Mouse (Mus musculus) forebrain, postnatal 0 days (tissue): Measurements from ENCODE around the gene Vmn1r30. TPM values are rescaled to one million over a fixed set of nuclear protein-coding genes. Genes with fewer than 3 reads are reported as not detected.

Source experiments
- ATAC-seq: fragments of 200-750 bp; cut with Nextera tagmentation; 2 replicates; pipeline ENCODE4 v1.8.0; 2017; ENCODE audit warnings: mild to moderate bottlenecking, moderate library complexity
- DNase-seq: peaks from one replicate; pipeline ENCODE4 v3.0.0-alpha.2; 2015
- H3K27ac ChIP-seq: fragments of 300-500 bp; sonication (generic); 2 replicates; pipeline ENCODE4 v1.5.1; 2014; ENCODE audit warnings: low read depth, mild to moderate bottlenecking, antibody characterized with exemption, low read length, moderate library complexity, mixed read lengths
- H3K27me3 ChIP-seq: fragments of 300-500 bp; sonication (generic); 2 replicates; pipeline ENCODE4 v1.6.1; 2014; ENCODE audit warnings: mild to moderate bottlenecking, low read length, mixed read lengths; ENCODE audit not compliant: insufficient read depth
- H3K36me3 ChIP-seq: fragments of 300-500 bp; sonication (generic); 2 replicates; pipeline ENCODE4 v1.6.1; 2014; ENCODE audit warnings: mild to moderate bottlenecking, moderate library complexity; ENCODE audit not compliant: insufficient read depth
- H3K4me1 ChIP-seq: fragments of 300-500 bp; sonication (generic); 2 replicates; pipeline ENCODE4 v1.6.1; 2014; ENCODE audit warnings: antibody characterized with exemption; ENCODE audit not compliant: insufficient read depth
- H3K4me2 ChIP-seq: fragments of 300-500 bp; sonication (generic); 2 replicates; pipeline ENCODE4 v1.6.1; 2014; ENCODE audit warnings: low read depth, mild to moderate bottlenecking, moderate library complexity
- H3K4me3 ChIP-seq: fragments of 300-500 bp; sonication (generic); 2 replicates; pipeline ENCODE4 v1.5.1; 2014; ENCODE audit warnings: low read depth, low read length, mixed read lengths
- H3K9ac ChIP-seq: fragments of 300-500 bp; sonication (generic); 2 replicates; pipeline ENCODE4 v1.6.1; 2014; ENCODE audit warnings: mild to moderate bottlenecking
- H3K9me3 ChIP-seq: fragments of 300-500 bp; sonication (generic); 2 replicates; pipeline ENCODE4 v1.6.1; 2016; ENCODE audit warnings: low read length
- CTCF ChIP-seq: sonication (generic); IDR thresholded peaks from 2 replicates; pipeline ENCODE4 v1.5.1; 2016; ENCODE audit warnings: antibody characterized with exemption, control low read depth, low read depth
- WGBS: fragments of 180-500 bp; shearing (Covaris S2); extraction: QIAGEN DNeasy Blood & Tissue Kit; methylation state at CpG from one replicate; pipeline ENCODE4 v1.1.7; 2014; 5-methylcytosine and 5-hydroxymethylcytosine counted together
- polyA plus RNA-seq: library from polyadenylated mRNA; unstranded; fragments of >200 nt; fragmentation: Nextera tagmentation; extraction: Ambion mirVana; gene quantifications from 2 replicates; pipeline ENCODE4 v1.2.1, GENCODE M21; 2015
- total RNA-seq: library from RNA; depleted of rRNA; stranded (reverse); fragments of >200 nt; gene quantifications from 2 replicates; pipeline ENCODE4 v1.2.3, GENCODE M21; 2014; rRNA removed

Gene Vmn1r30
- total RNA-seq, result not detected in 2 replicates
- polyA plus RNA-seq, result not detected in 2 replicates

DNA sequence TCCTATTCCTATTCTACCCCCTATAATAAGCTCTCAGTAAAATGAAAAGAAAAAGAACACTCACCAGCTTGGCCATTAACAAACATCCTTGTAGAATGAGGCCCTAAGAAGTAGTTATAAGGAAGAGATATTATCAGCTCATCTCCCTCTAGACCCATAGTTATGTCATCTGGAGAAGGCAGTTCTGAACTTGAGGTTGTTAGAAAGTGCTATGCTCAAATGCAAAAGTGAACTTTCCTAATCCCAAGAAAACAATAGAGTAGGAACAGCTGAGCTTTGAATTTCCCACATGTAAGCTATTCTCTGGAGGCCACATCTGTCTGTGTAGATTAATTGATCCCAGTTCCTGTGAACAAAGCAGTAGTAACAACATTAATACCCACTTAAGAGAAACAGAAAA is at the start of gene Vmn1r30:
TSS of gene Vmn1r30 (minus strand) at position 101 of the 400 bp plus-strand sequence.
- ATAC-seq, result no peak
- no peak for TF ChIP-seq CTCF
- no peaks in the 10 kb centered on the region for H3K9me3 ChIP-seq
- no peak within 1 kb of the TSS for H3K4me3 ChIP-seq
- no peak for DNase-seq
- H3K27ac ChIP-seq, result no peak within 1 kb of the TSS
- H3K36me3 ChIP-seq, result no peaks in the 10 kb centered on the region
- no peaks in the 10 kb centered on the region for H3K4me1 ChIP-seq
- H3K27me3 ChIP-seq, result no peaks in the 10 kb centered on the region
- no peak within 1 kb of the TSS for H3K4me2 ChIP-seq
- no peak within 1 kb of the TSS for H3K9ac ChIP-seq

GRCm38 (mm10) chr6:58475230-58475629 is 32.0 kb upstream of the Vmn1r30 start, which contains the start of gene Vmn1r31:
Vmn1r31 (minus strand) TSS chr6:58475330.
- H3K4me3 ChIP-seq, result no peak within 1 kb of the TSS
- H3K9me3 ChIP-seq, result no peaks in the 10 kb centered on the region
- H3K36me3 ChIP-seq, result no peaks in the 10 kb centered on the region
- H3K27me3 ChIP-seq, result no peaks in the 10 kb centered on the region
- no peak within 1 kb of the TSS for H3K27ac ChIP-seq
- no peak within 1 kb of the TSS for H3K9ac ChIP-seq
- H3K4me2 ChIP-seq, result no peak within 1 kb of the TSS
- DNase-seq, result no peak
- H3K4me1 ChIP-seq, result no peaks in the 10 kb centered on the region
- WGBS, result 94% methylated on average over 1 of the region's 1 CpGs
- no peak for TF ChIP-seq CTCF
- ATAC-seq, result no peak

Other genes with a start within 250 kb of the Vmn1r30 start
- not detected in 2 replicates for gene Vmn1r27, start 224.6 kb downstream of the Vmn1r30 start, total RNA-seq
- gene Vmn1r27, start 224.6 kb downstream of the Vmn1r30 start, polyA plus RNA-seq, result not detected in 2 replicates
- not detected in 2 replicates for gene Vmn1r28, start 181.3 kb downstream of the Vmn1r30 start, total RNA-seq
- not detected in 2 replicates for gene Vmn1r28, start 181.3 kb downstream of the Vmn1r30 start, polyA plus RNA-seq
- not detected in 2 replicates for gene Vmn1r29, start 141.8 kb downstream of the Vmn1r30 start, total RNA-seq
- gene Vmn1r29, start 141.8 kb downstream of the Vmn1r30 start, polyA plus RNA-seq, result not detected in 2 replicates
- not detected in 2 replicates for gene Vmn1r31, start 31.9 kb upstream of the Vmn1r30 start, total RNA-seq
- not detected in 2 replicates for gene Vmn1r31, start 31.9 kb upstream of the Vmn1r30 start, polyA plus RNA-seq
- gene Abcg2, start 141.1 kb upstream of the Vmn1r30 start, total RNA-seq, result 29.0 and 38.2 TPM in 2 replicates
- gene Abcg2, start 141.1 kb upstream of the Vmn1r30 start, polyA plus RNA-seq, result 25.2 and 27.4 TPM in 2 replicates